Mouse (Mus musculus): ENCODE measurements around the gene Rundc3a. TPM values are rescaled to one million over a fixed set of nuclear protein-coding genes. Genes with fewer than 3 reads are reported as not detected.

Rundc3a gene
- 23.5 and 57.0 TPM in 2 replicates for polyA plus RNA-seq (2016; fragmentation: Nextera tagmentation; extraction: Ambion mirVana)

DNA sequence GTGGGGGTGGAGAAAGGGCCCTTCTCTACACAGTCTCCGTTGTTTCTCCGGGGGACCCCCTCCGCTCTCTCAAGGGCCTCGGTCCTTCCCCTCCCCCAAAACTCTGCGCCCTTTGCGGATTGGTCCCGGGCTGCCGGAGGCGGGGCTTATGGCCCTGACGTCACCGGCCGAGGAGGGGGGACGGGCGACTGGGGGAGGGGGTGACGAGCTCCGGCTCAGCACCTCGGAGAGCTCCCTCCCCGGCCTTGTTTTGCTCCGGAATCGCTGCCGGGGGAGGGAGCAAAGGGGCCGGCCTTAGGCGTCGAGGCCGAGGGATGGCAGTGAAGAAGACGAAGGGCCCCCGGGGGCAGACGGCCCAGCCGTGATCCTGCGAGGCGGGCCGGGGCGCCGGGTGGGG, at the start of gene Rundc3a:
Rundc3a (plus strand) TSS at position 166 of the 397 bp plus-strand sequence.
- H3K27ac ChIP-seq, result peak within 1 kb of the TSS; percentile 88
- peaks cover 44% of the 10 kb centered on the region for H3K27me3 ChIP-seq (ENCODE audit: insufficient read depth, poor library complexity, severe bottlenecking)
- peak within 1 kb of the TSS; percentile 65 for H3K4me3 ChIP-seq
- whole genome bisulfite sequencing, result under 1% methylated on average over 34 of the region's 34 CpGs
- peak; percentile 93 for DNase-seq (ENCODE audit: low spot score)
- no peaks in the 10 kb centered on the region for H3K36me3 ChIP-seq
- no peaks in the 10 kb centered on the region for H3K9me3 ChIP-seq
- peaks cover 55% of the 10 kb centered on the region for H3K4me1 ChIP-seq (replicated peaks)

DNA sequence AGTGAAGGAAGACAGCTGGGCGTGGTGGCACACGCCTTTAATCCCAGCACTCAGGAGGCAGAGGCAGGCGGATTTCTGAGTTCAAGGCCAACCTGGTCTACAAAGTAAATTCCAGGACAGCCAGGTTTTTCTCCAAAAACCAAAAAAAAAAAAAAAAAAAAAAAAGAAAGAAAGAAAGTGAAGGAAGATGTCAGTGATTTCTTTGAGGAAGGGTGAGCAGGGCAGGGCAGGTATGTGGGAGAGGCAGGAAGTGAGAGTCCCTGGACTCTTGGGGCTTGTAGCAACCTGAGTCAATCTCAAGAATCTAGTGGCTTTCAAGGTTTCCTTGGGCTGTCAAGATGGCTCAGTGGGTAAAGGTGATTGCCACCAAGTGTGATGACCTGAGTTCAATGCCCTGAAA, 48.7 kb upstream of the Rundc3a start:
- WGBS, result 90% methylated on average over 3 of the region's 3 CpGs
- Histone ChIP-seq H3K36me3 (no peaks in the 10 kb centered on the region), H3K4me1 (replicated peaks) (peaks cover 11% of the 10 kb centered on the region), H3K4me3 (no peak overlapping the region), H3K9me3 (no peaks in the 10 kb centered on the region), H3K27me3 (ENCODE audit: insufficient read depth, poor library complexity, severe bottlenecking) (no peaks in the 10 kb centered on the region), H3K27ac (no peak overlapping the region)
- DNase-seq (ENCODE audit: low spot score), result no peak

DNA sequence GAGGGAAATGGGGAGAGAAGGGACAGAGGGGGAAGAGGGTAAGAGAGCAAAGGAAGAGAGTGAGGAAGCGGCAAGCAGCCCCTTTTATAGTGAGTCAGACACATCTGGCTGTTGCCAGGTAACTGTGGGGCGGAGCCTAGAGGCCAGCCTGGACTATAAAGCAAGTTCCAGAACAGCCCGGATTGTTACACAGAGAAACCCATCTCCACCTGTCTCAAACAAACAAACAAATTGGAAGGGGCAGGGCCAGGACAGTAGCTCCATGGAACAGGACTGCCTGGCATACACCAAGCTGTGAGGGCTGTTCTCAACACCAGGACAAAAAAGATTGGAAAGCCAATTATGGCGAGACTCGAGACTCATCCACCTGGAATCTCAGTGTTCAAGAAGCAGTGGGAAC, 46.3 kb upstream of the Rundc3a start:
- Histone ChIP-seq H3K27ac (no peak overlapping the region), H3K9me3 (no peaks in the 10 kb centered on the region), H3K36me3 (no peaks in the 10 kb centered on the region), H3K27me3 (ENCODE audit: insufficient read depth, poor library complexity, severe bottlenecking) (no peaks in the 10 kb centered on the region; the same call in 1 of the 2 replicates), H3K4me3 (no peak overlapping the region), H3K4me1 (replicated peaks) (peaks cover 15% of the 10 kb centered on the region)
- no peak for DNase-seq (ENCODE audit: low spot score)
- WGBS, result 75% methylated on average over 5 of the region's 5 CpGs

DNA sequence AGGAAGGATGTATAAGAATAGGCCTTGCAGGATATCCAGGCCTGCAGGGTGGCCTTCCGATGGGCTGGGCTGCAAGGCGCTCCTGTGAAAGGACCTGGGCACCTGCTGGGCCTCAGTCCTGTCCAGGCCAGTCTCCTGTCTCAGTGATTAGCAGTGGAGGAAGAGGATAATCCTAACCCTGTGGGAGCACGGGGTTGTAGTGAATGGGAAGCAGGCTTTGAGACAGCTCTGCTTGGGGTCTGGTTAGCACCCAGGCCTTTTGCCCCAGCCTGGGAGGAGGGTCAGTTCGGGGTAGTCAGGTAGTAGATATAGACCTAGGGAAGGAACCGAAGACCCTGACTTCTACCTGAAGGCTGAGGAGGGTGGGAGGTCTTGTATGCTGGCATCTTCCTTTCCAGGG, 45.5 kb upstream of the Rundc3a start:
- Histone ChIP-seq H3K9me3 (no peaks in the 10 kb centered on the region), H3K27ac (no peak overlapping the region), H3K4me3 (no peak overlapping the region), H3K36me3 (no peaks in the 10 kb centered on the region), H3K4me1 (replicated peaks) (peaks cover 19% of the 10 kb centered on the region), H3K27me3 (ENCODE audit: insufficient read depth, poor library complexity, severe bottlenecking) (peaks cover 7% of the 10 kb centered on the region)
- 65% methylated on average over 5 of the region's 5 CpGs for WGBS
- no peak for DNase-seq (ENCODE audit: low spot score)

DNA sequence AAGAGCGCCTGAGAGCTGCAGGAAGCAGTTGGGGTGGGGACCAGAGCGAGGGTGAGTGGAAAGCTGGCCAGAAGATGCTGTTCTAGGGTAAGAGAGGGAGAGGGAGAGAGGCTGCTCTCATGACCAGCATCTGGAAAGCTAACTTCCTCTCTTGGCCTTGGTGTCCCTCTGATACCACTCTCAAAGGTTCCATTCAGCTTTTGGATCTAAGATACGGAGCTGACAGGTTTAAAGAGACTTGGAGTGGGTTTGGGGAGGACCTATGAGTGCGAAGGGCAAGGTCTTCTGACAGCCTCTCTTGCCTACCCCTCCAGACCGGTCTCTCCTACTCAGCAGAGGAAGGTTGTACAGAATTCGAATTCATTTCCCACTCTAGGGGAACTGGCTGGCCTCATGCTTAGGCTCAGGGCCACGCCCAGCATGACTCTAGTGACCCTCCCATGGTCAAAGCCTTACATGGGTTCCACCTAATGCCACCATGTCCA, 45.1 kb upstream of the Rundc3a start:
- DNase-seq (ENCODE audit: low spot score), result no peak
- no peak overlapping the region for H3K27ac ChIP-seq
- H3K4me1 ChIP-seq (replicated peaks), result peaks cover 21% of the 10 kb centered on the region
- H3K27me3 ChIP-seq (ENCODE audit: insufficient read depth, poor library complexity, severe bottlenecking), result peaks cover 12% of the 10 kb centered on the region
- H3K9me3 ChIP-seq, result no peaks in the 10 kb centered on the region
- H3K36me3 ChIP-seq, result no peaks in the 10 kb centered on the region
- 87% methylated on average over 7 of the region's 7 CpGs for WGBS
- no peak overlapping the region for H3K4me3 ChIP-seq

DNA sequence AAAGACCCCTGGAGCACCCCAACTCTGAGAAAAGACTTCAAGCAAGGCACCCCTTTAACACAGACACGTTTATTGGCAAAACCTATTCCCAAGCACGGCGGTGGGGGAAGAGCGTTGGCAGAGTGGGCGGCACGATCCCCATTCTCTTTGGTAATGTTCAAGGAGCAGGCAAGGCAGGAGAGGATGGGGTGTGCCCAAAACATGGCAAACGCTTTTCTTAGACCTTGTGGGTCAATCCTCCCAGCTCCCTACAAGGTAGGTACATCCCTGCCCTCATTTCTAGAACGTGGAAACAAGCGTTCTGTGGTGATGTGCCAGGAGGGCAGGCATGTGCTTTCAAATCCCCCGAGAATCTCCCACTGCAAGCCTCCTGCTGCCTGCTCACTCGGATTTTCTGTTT, 44.4 kb upstream of the Rundc3a start:
- WGBS, result 84% methylated on average over 11 of the region's 11 CpGs
- H3K9me3 ChIP-seq, result no peaks in the 10 kb centered on the region
- H3K27ac ChIP-seq, result no peak overlapping the region
- peaks cover 14% of the 10 kb centered on the region for H3K27me3 ChIP-seq (ENCODE audit: insufficient read depth, poor library complexity, severe bottlenecking)
- H3K36me3 ChIP-seq, result no peaks in the 10 kb centered on the region
- H3K4me3 ChIP-seq, result no peak overlapping the region
- peaks cover 22% of the 10 kb centered on the region for H3K4me1 ChIP-seq (replicated peaks)
- no peak for DNase-seq (ENCODE audit: low spot score)

DNA sequence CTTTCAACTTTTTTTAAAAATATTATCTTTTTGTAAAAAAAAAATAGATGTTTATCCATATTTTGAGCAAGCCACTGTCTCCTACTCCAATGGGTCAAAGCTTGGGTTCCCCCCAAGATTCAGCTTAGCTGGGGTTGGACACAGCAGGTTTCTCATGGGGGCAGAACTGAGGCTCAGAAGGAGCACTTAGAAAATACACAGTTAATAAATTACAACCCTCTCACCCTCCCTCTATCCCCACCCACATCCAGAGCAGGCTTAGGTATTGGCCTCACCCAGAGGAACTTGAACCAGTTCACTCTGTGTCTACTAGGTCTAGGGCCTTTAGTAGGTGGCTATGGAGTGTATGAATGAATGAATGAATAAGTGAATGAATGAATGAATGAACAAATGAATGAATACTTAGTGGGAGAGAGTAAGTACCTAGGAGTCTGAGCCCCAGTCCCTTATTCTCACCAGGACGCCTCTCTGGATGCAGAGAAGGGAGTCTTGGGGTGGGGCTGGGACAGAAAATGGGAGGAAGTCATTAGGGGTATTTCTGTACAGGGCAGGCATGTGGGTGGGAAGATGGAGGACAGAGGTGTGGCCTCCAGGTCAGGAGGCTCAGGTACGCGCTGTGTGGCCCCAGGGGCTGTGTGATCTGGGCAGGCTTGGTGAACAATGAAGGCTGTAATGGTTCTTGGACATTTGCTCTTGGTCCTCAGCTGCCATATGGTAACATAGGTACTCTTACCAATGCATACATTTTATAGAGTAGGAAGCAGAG, 43.8 kb upstream of the Rundc3a start:
- 96% methylated on average over 3 of the region's 3 CpGs for WGBS
- Histone ChIP-seq H3K4me1 (replicated peaks) (peaks cover 22% of the 10 kb centered on the region), H3K9me3 (no peaks in the 10 kb centered on the region), H3K4me3 (no peak overlapping the region), H3K36me3 (no peaks in the 10 kb centered on the region), H3K27ac (no peak overlapping the region), H3K27me3 (ENCODE audit: insufficient read depth, poor library complexity, severe bottlenecking) (peaks cover 14% of the 10 kb centered on the region)
- no peak for DNase-seq (ENCODE audit: low spot score)

DNA sequence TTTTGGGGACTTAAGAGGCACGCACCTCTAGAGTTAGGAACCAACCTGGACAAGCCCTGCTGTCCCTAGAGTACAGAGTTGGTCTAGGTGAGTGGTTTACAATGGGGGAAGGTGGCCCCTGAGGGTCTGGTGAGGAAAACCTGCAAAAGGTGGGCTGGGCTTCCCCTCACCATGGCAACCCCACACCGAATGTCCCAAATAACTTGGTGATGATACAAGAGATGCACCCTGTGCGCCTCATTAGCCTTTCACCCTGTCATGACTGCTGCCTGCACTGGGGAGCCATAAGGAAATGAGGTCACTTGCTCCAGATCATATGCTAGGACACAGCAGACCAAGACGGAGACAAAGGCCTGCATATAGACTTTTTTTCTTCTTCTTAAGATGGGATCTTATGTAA, 42.8 kb upstream of the Rundc3a start:
- Histone ChIP-seq H3K9me3 (no peaks in the 10 kb centered on the region), H3K4me1 (replicated peaks) (peaks cover 22% of the 10 kb centered on the region), H3K4me3 (no peak overlapping the region), H3K27ac (no peak overlapping the region), H3K36me3 (no peaks in the 10 kb centered on the region), H3K27me3 (ENCODE audit: insufficient read depth, poor library complexity, severe bottlenecking) (peaks cover 14% of the 10 kb centered on the region)
- WGBS, result 85% methylated on average over 4 of the region's 4 CpGs
- no peak for DNase-seq (ENCODE audit: low spot score)

DNA sequence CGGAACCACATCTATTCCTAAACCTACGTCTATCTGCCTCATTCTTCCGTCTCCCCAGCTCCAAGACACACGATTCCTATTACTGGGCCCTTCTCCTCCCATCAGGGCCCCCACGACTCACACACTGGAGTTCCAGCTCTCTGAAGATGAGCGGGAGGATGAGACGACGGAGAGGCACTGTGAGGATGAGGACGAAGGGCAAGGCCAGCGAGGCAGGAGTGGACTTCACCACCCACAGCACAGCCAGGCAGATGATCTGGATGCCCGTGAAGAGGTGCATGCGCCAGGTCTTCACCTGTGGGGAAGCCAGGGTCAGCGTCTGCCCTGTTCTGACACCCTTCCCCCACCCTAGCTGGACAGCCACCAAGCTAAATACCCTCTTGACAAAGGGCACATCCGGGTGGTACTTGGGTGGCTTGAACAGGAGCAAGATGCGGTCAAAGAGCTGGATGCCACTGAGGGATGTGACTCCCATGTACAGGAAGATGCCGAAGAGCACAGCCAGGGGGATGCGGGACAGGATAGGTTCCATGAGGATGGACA, 42.2 kb upstream of the Rundc3a start:
- peaks cover 22% of the 10 kb centered on the region for H3K4me1 ChIP-seq (replicated peaks)
- H3K9me3 ChIP-seq, result no peaks in the 10 kb centered on the region
- H3K27ac ChIP-seq, result no peak overlapping the region
- DNase-seq (ENCODE audit: low spot score), result no peak
- 89% methylated on average over 17 of the region's 17 CpGs for WGBS
- no peaks in the 10 kb centered on the region for H3K36me3 ChIP-seq
- H3K4me3 ChIP-seq, result no peak overlapping the region
- H3K27me3 ChIP-seq (ENCODE audit: insufficient read depth, poor library complexity, severe bottlenecking), result peaks cover 15% of the 10 kb centered on the region

DNA sequence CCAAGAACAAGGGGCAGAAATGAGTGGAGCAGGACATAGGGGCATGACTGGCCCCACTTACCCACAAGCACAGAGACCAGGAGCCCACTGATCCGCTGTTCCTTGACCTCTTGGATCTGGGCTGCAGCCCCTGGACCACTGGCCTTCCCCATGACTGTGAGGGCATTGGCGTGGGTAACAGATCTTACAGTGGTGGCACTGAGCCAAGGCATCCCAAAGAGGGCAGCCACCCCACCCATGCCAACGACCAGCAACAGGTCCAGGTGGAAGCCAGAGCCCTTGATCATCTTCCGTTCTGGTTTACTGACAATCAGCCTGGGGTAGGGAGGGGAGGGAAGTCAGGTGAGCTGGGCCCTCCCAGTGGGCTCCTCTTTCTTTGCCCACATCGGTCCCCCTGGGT, 40.8 kb upstream of the Rundc3a start:
- no peak overlapping the region for H3K4me3 ChIP-seq
- no peaks in the 10 kb centered on the region for H3K9me3 ChIP-seq
- no peak overlapping the region for H3K27ac ChIP-seq
- H3K4me1 ChIP-seq (replicated peaks), result peaks cover 21% of the 10 kb centered on the region
- H3K36me3 ChIP-seq, result no peaks in the 10 kb centered on the region
- H3K27me3 ChIP-seq (ENCODE audit: insufficient read depth, poor library complexity, severe bottlenecking), result peaks cover 27% of the 10 kb centered on the region
- 57% methylated on average over 5 of the region's 5 CpGs for WGBS
- DNase-seq (ENCODE audit: low spot score), result no peak

DNA sequence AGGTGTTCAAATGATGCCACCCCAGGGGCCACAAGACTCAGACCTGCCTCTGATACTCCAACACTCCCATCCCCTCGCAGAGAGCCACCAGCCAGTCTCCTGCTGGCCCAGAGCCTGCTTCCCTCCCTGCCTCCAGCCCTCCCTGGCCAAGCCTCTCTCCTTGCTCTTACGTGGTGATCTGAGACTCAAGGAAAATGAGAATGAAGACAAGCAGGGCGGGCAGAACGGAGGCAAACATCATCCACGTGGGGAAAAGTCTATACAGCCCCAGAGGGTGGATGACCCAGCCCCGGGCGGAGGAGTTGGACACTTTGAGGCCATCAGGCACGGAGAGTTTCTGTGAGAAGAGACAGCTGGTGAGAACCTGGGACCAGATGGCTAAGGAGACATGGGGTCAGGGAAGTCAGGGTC, 40.2 kb upstream of the Rundc3a start:
- no peaks in the 10 kb centered on the region for H3K36me3 ChIP-seq
- H3K4me1 ChIP-seq (replicated peaks), result peaks cover 25% of the 10 kb centered on the region
- no peaks in the 10 kb centered on the region for H3K9me3 ChIP-seq
- peaks cover 31% of the 10 kb centered on the region for H3K27me3 ChIP-seq (ENCODE audit: insufficient read depth, poor library complexity, severe bottlenecking)
- DNase-seq (ENCODE audit: low spot score), result no peak
- no peak overlapping the region for H3K4me3 ChIP-seq
- WGBS, result 45% methylated on average over 8 of the region's 8 CpGs
- H3K27ac ChIP-seq, result no peak overlapping the region

DNA sequence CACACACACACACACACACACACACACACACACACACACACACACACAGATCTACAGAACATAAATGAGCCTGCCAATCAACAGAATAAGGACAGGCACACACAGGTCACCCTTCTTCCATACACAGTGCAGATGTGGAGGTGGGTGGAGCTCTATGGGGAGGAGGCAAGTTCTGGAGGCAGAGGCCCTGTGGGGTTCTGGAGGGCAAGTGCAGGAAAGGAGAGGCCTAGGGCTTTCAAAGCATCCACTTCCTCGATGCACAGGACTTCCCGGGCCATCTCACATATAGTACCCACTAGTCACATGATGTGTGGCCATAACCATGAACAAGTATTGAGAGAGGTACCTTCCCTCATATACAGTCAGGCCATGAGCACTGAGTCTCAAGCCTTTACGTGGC, 37.7 kb upstream of the Rundc3a start:
- no peaks in the 10 kb centered on the region for H3K9me3 ChIP-seq
- peaks cover 29% of the 10 kb centered on the region for H3K4me1 ChIP-seq (replicated peaks)
- WGBS, result 97% methylated on average over 3 of the region's 3 CpGs
- peaks cover 33% of the 10 kb centered on the region for H3K27me3 ChIP-seq (ENCODE audit: insufficient read depth, poor library complexity, severe bottlenecking)
- no peak overlapping the region for H3K27ac ChIP-seq
- H3K4me3 ChIP-seq, result no peak overlapping the region
- H3K36me3 ChIP-seq, result no peaks in the 10 kb centered on the region
- DNase-seq (ENCODE audit: low spot score), result no peak

DNA sequence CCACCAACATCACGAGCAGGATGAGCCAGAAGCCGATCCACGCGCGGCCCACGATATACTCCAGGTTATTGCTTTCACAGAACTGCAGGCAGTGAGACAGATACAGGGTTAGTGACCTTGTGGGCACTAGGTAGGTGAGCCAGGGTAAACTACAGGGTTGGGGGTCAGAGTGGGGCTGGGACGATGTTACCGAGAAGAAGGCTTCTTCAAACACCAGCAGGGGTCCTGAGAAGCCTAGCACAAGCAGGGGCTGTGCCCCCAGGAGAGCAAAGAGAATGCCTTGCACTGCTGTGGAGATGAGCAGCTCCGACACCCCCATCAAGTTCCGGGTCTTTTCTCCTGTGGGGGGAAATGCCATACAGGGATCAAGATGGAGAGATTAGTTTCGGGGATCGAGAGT, 37.0 kb upstream of the Rundc3a start:
- no peaks in the 10 kb centered on the region for H3K36me3 ChIP-seq
- H3K27ac ChIP-seq, result no peak overlapping the region
- no peak for DNase-seq (ENCODE audit: low spot score)
- WGBS, result 81% methylated on average over 12 of the region's 12 CpGs
- peaks cover 26% of the 10 kb centered on the region for H3K4me1 ChIP-seq (replicated peaks)
- H3K27me3 ChIP-seq (ENCODE audit: insufficient read depth, poor library complexity, severe bottlenecking), result peaks cover 33% of the 10 kb centered on the region
- no peaks in the 10 kb centered on the region for H3K9me3 ChIP-seq
- no peak overlapping the region for H3K4me3 ChIP-seq

All from hindbrain, embryonic 10.5 days (tissue).